Mouse (Mus musculus) spleen, adult 2 months (tissue): ENCODE results near the gene Slc25a33. TPM values are rescaled to one million over a fixed set of nuclear protein-coding genes. Genes with fewer than 3 reads are reported as not detected.

Experiments used
- DNase-seq, 2 experiments: peaks; one replicate each; pipeline versions ENCODE4 v3.0.0 to v3.0.0-alpha.2; 2012 to 2021; ENCODE audit warnings: low spot score in 2 of 2, low read depth in 1 of 2
- H3K27ac ChIP-seq: fragments of 200-500 bp; 2 replicates; pipeline ENCODE4 v1.5.1; 2012; ENCODE audit warnings: low read length, inconsistent platforms; ENCODE audit not compliant: insufficient read depth
- H3K27me3 ChIP-seq: fragments of 200-500 bp; 2 replicates; pipeline ENCODE4 v1.6.1; 2012; ENCODE audit warnings: mild to moderate bottlenecking, moderate library complexity, low read length, inconsistent platforms; ENCODE audit not compliant: control insufficient read depth, insufficient read depth
- H3K36me3 ChIP-seq: fragments of 200-500 bp; 2 replicates; pipeline ENCODE4 v1.6.1; 2012; ENCODE audit warnings: mild to moderate bottlenecking, low read length, inconsistent platforms; ENCODE audit not compliant: control insufficient read depth, insufficient read depth
- H3K4me1 ChIP-seq: fragments of 200-500 bp; 2 replicates; pipeline ENCODE4 v1.6.1; 2011; ENCODE audit warnings: inconsistent platforms; ENCODE audit not compliant: control insufficient read depth, insufficient read depth, insufficient read length
- H3K4me3 ChIP-seq: fragments of 200-500 bp; 2 replicates; pipeline ENCODE4 v1.5.1; 2011; ENCODE audit warnings: mild to moderate bottlenecking, inconsistent platforms; ENCODE audit not compliant: insufficient read depth, insufficient read length; ENCODE audit errors: extremely low read depth
- CTCF ChIP-seq: fragments of 200-500 bp; IDR thresholded peaks from 2 replicates; pipeline ENCODE4 v1.5.1; 2011; ENCODE audit warnings: mild to moderate bottlenecking, inconsistent platforms; ENCODE audit not compliant: insufficient read depth, insufficient read length, insufficient replicate concordance; ENCODE audit errors: extremely low read depth
- POLR2A ChIP-seq: fragments of 200-500 bp; IDR thresholded peaks from 2 replicates; pipeline ENCODE4 v1.6.1; 2011; ENCODE audit warnings: low read depth, low read length, inconsistent platforms
- WGBS: fragments of 180-500 bp; shearing (Covaris S2); methylation state at CpG from one replicate; pipeline ENCODE4 v1.1.7; 2018; 5-methylcytosine and 5-hydroxymethylcytosine counted together
- polyA plus RNA-seq: library from polyadenylated mRNA; depleted of rRNA; stranded (reverse); fragments of >200 nt; gene quantifications from 2 replicates; pipeline ENCODE4 v1.2.3, GENCODE M21; 2012

The Slc25a33 gene
- polyA plus RNA-seq, 1 experiment, result 5.4 TPM

- no peaks in the 10 kb centered on the region for H3K36me3 ChIP-seq
- DNase-seq, result no peak
- TF ChIP-seq POLR2A (no peak), CTCF (no peak)
- no peak overlapping the region for H3K4me3 ChIP-seq
- H3K27ac ChIP-seq, result no peak overlapping the region
- WGBS, result 85% methylated on average over 14 of the region's 14 CpGs
- peaks cover 1% of the 10 kb centered on the region; the same call in 1 of the 2 replicates for H3K4me1 ChIP-seq
- H3K27me3 ChIP-seq, result no peaks in the 10 kb centered on the region
Measured at GRCm38 (mm10) chr4:149796567-149797219, 22.6 kb upstream of the Slc25a33 start.

GRCm38 (mm10) chr4:149794966-149795477 lies 20.9 kb upstream of the Slc25a33 start:
- Histone ChIP-seq H3K4me1 (0 out of 2 replicates have a peak, but pooled peaks cover 3% of the 10 kb centered on the region), H3K27ac (no peak overlapping the region)
- WGBS, result 81% methylated on average over 7 of the region's 7 CpGs

GRCm38 (mm10) chr4:149794010-149794338 lies 19.9 kb upstream of the Slc25a33 start:
- Histone ChIP-seq H3K27me3 (no peaks in the 10 kb centered on the region), H3K27ac (no peak overlapping the region), H3K36me3 (no peaks in the 10 kb centered on the region), H3K4me3 (no peak overlapping the region), H3K4me1 (0 out of 2 replicates have a peak, but pooled peaks cover 4% of the 10 kb centered on the region)
- 76% methylated on average over 8 of the region's 8 CpGs for WGBS
- TF ChIP-seq POLR2A (no peak), CTCF (no peak)
- DNase-seq, result no peak

More at GRCm38 (mm10) chr4:149794966-149795477, 20.9 kb upstream of the Slc25a33 start:
- Histone ChIP-seq H3K4me3 (no peak overlapping the region), H3K27me3 (no peaks in the 10 kb centered on the region), H3K36me3 (no peaks in the 10 kb centered on the region)
- no peak for DNase-seq
- TF ChIP-seq CTCF (no peak), POLR2A (no peak)

GRCm38 (mm10) chr4:149793156-149794009 lies 19.3 kb upstream of the Slc25a33 start:
- Histone ChIP-seq H3K36me3 (no peaks in the 10 kb centered on the region), H3K4me3 (no peak overlapping the region), H3K27ac (no peak overlapping the region), H3K27me3 (no peaks in the 10 kb centered on the region), H3K4me1 (0 out of 2 replicates have a peak, but pooled peaks cover 4% of the 10 kb centered on the region)
- 44% methylated on average over 13 of the region's 13 CpGs for WGBS
- TF ChIP-seq CTCF (peak; percentile 49; the same call in 1 of the 2 replicates), POLR2A (no peak)
- DNase-seq, result peak in 1 of 2 experiments; percentile 48

GRCm38 (mm10) chr4:149792159-149792800 lies 18.2 kb upstream of the Slc25a33 start:
- H3K36me3 ChIP-seq, result no peaks in the 10 kb centered on the region
- peak overlapping the region; percentile 29; the same call in 1 of the 2 replicates for H3K27ac ChIP-seq
- DNase-seq, result no peak
- 0 out of 2 replicates have a peak, but pooled peaks cover 4% of the 10 kb centered on the region for H3K4me1 ChIP-seq
- no peak overlapping the region for H3K4me3 ChIP-seq
- WGBS, result 29% methylated on average over 10 of the region's 10 CpGs
- TF ChIP-seq CTCF (no peak), POLR2A (no peak)
- H3K27me3 ChIP-seq, result no peaks in the 10 kb centered on the region

GRCm38 (mm10) chr4:149791470-149791869 lies 17.4 kb upstream of the Slc25a33 start:
- DNase-seq, result no peak
- TF ChIP-seq POLR2A (no peak), CTCF (no peak)
- Histone ChIP-seq H3K27me3 (no peaks in the 10 kb centered on the region), H3K36me3 (no peaks in the 10 kb centered on the region), H3K4me3 (no peak overlapping the region), H3K27ac (no peak overlapping the region), H3K4me1 (0 out of 2 replicates have a peak, but pooled peaks cover 4% of the 10 kb centered on the region)
- WGBS, result 85% methylated on average over 4 of the region's 4 CpGs

- H3K4me1 ChIP-seq, result 0 out of 2 replicates have a peak, but pooled peaks cover 4% of the 10 kb centered on the region
- no peaks in the 10 kb centered on the region for H3K36me3 ChIP-seq
- 0 out of 2 replicates have a peak overlapping the region, but pooled peaks have one; percentile 12 for H3K27ac ChIP-seq
- TF ChIP-seq POLR2A (no peak), CTCF (no peak)
- no peaks in the 10 kb centered on the region for H3K27me3 ChIP-seq
- WGBS, result 100% methylated on average over 2 of the region's 2 CpGs
- no peak overlapping the region for H3K4me3 ChIP-seq
- no peak for DNase-seq
Measured at GRCm38 (mm10) chr4:149790969-149791368, 16.9 kb upstream of the Slc25a33 start.
